Mouse (Mus musculus): ENCODE measurements at regions not wholly inside any gene's neighbourhood (a gene's known extent, or its start where the extent isn't known, plus 50 kb on each side); places are given as distances from the start of the nearest gene placed in this dataset.

- H3K4me2 ChIP-seq (ENCODE audit: low read depth, low read length) = no peak overlapping the region
- H3K9me3 ChIP-seq (ENCODE audit: low read length) = no peaks in the 10 kb centered on the region
- DNase-seq (ENCODE audit: low spot score) (no peak), ATAC-seq (0 out of 2 replicates have a peak, but pooled peaks have one; percentile 63)
- no peaks in the 10 kb centered on the region for H3K4me1 ChIP-seq (ENCODE audit: insufficient read depth, low read length)
- no peaks in the 10 kb centered on the region for H3K36me3 ChIP-seq (ENCODE audit: insufficient read depth, low read length)
- no peaks in the 10 kb centered on the region for H3K27me3 ChIP-seq (ENCODE audit: insufficient read depth, low read length)
- no peak overlapping the region for H3K27ac ChIP-seq
- 41% methylated on average over 4 of the region's 4 CpGs for WGBS
- no peak for TF ChIP-seq CTCF (IDR thresholded peaks at IDR 0.05; ENCODE audit: low read depth)
- no peak overlapping the region for H3K4me3 ChIP-seq (ENCODE audit: low read length)
- H3K9ac ChIP-seq (replicated peaks; ENCODE audit: low read length) = no peak overlapping the region
Observed at GRCm38 (mm10) chr6:107931174-107931557, 133.7 kb upstream of the Setmar start.

- H3K4me1 ChIP-seq (ENCODE audit: insufficient read depth, low read length) = no peaks in the 10 kb centered on the region
Observed at GRCm38 (mm10) chr6:107936075-107936635, 128.7 kb upstream of the Setmar start.

GRCm38 (mm10) chr6:107968694-107969093 is 96.2 kb upstream of the Setmar start:
- no peak overlapping the region for H3K27ac ChIP-seq
- H3K4me1 ChIP-seq (ENCODE audit: insufficient read depth, low read length) = no peaks in the 10 kb centered on the region
- ATAC-seq = no peak
- H3K4me2 ChIP-seq (ENCODE audit: low read depth, low read length) = no peak overlapping the region
- WGBS = 83% methylated on average over 2 of the region's 2 CpGs
- H3K27me3 ChIP-seq (ENCODE audit: insufficient read depth, low read length) = no peaks in the 10 kb centered on the region
- no peak for TF ChIP-seq CTCF (IDR thresholded peaks at IDR 0.05; ENCODE audit: low read depth)
- H3K9ac ChIP-seq (replicated peaks; ENCODE audit: low read length) = no peak overlapping the region
- H3K9me3 ChIP-seq (ENCODE audit: low read length) = no peaks in the 10 kb centered on the region
- no peak for DNase-seq (ENCODE audit: low spot score)
- no peaks in the 10 kb centered on the region for H3K36me3 ChIP-seq (ENCODE audit: insufficient read depth, low read length)
- H3K4me3 ChIP-seq (ENCODE audit: low read length) = no peak overlapping the region

More at GRCm38 (mm10) chr6:107936075-107936635, 128.7 kb upstream of the Setmar start:
- H3K4me3 ChIP-seq (ENCODE audit: low read length) = no peak overlapping the region
- no peaks in the 10 kb centered on the region for H3K27me3 ChIP-seq (ENCODE audit: insufficient read depth, low read length)
- no peak overlapping the region for H3K4me2 ChIP-seq (ENCODE audit: low read depth, low read length)
- ATAC-seq = no peak
- 86% methylated on average over 6 of the region's 6 CpGs for WGBS
- no peak overlapping the region for H3K27ac ChIP-seq
- H3K36me3 ChIP-seq (ENCODE audit: insufficient read depth, low read length) = no peaks in the 10 kb centered on the region
- H3K9me3 ChIP-seq (ENCODE audit: low read length) = no peaks in the 10 kb centered on the region
- no peak for TF ChIP-seq CTCF (IDR thresholded peaks at IDR 0.05; ENCODE audit: low read depth)
- no peak overlapping the region for H3K9ac ChIP-seq (replicated peaks; ENCODE audit: low read length)
- DNase-seq (ENCODE audit: low spot score) = no peak

DNA sequence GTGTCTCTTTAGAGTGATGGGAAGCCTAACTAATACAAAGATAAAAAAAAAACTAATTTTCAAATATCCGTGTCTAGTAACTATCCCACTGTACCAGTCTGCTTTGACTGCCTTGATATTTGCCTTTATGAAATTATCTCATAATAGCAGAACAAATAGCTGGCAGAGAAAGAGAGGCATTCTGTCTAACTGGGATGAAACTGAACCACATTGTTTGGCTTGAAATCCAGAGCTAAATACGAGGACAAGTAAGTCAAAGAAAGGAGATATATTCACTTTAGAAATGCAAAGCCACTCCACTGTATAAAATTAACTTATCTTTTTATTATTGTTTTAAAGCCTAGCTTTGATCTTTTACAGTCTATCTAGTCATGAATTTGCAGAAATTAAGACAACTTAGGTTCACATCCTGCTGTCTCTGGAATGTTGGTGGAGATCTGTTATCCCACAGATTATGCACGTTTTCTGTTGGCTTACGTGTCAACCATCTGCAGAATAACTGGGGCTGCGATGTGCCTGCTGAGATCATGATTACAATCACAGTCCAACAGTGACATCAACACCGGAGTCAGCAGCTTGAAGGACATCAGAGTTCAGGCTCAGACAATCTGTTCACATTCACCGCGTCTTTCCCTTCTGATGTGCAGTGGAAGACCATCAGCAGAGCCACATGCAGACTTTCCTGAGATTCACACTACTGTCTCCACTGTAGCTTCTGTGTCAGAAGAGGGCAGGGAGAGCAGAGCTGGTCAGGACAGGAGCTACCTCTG is 65.7 kb upstream of the Setmar start:
- Histone ChIP-seq H3K4me2 (ENCODE audit: low read depth, low read length) (no peak overlapping the region), H3K27me3 (ENCODE audit: insufficient read depth, low read length) (no peaks in the 10 kb centered on the region), H3K27ac (no peak overlapping the region), H3K4me3 (ENCODE audit: low read length) (no peak overlapping the region), H3K4me1 (ENCODE audit: insufficient read depth, low read length) (no peaks in the 10 kb centered on the region), H3K9ac (replicated peaks; ENCODE audit: low read length) (no peak overlapping the region), H3K36me3 (ENCODE audit: insufficient read depth, low read length) (no peaks in the 10 kb centered on the region), H3K9me3 (ENCODE audit: low read length) (no peaks in the 10 kb centered on the region)
- TF ChIP-seq CTCF (IDR thresholded peaks at IDR 0.05; ENCODE audit: low read depth) = no peak
- DNase-seq (ENCODE audit: low spot score) (peak; percentile 69), ATAC-seq (peak; percentile 93)
- 56% methylated on average over 8 of the region's 8 CpGs for WGBS

DNA sequence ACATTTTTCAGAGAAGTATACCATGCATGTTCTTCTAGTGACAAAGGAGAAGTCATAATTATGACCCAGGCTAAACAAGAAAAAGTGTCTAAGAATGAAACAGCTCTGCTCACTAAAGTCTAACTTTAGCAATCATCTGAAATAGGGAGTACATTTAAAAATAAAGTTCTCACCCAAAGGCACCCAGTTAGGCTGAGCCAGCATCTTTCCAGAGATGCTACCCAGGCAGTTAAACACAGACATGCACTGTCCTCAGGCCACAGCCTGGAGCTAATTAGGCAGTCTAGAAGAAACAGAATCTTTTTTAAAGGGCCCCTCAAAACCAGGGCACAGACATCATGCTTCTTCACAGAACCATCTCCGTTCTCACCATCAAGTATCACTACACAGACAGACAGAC is 61.6 kb upstream of the Setmar start:
- H3K27ac ChIP-seq = no peak overlapping the region
- no peaks in the 10 kb centered on the region for H3K36me3 ChIP-seq (ENCODE audit: insufficient read depth, low read length)
- TF ChIP-seq CTCF (IDR thresholded peaks at IDR 0.05; ENCODE audit: low read depth) = no peak
- no peak overlapping the region for H3K9ac ChIP-seq (replicated peaks; ENCODE audit: low read length)
- H3K4me2 ChIP-seq (ENCODE audit: low read depth, low read length) = no peak overlapping the region
- no peaks in the 10 kb centered on the region for H3K4me1 ChIP-seq (ENCODE audit: insufficient read depth, low read length)
- H3K4me3 ChIP-seq (ENCODE audit: low read length) = no peak overlapping the region
- H3K9me3 ChIP-seq (ENCODE audit: low read length) = no peaks in the 10 kb centered on the region
- WGBS = 82% methylated on average over 1 of the region's 1 CpGs
- ATAC-seq = no peak
- H3K27me3 ChIP-seq (ENCODE audit: insufficient read depth, low read length) = no peaks in the 10 kb centered on the region
- no peak for DNase-seq (ENCODE audit: low spot score)

GRCm38 (mm10) chr6:108008323-108008722 is 56.5 kb upstream of the Setmar start:
- no peaks in the 10 kb centered on the region for H3K4me1 ChIP-seq (ENCODE audit: insufficient read depth, low read length)
- ATAC-seq (0 out of 2 replicates have a peak, but pooled peaks have one; percentile 24), DNase-seq (ENCODE audit: low spot score) (peak; percentile 74)
- no peak overlapping the region for H3K4me2 ChIP-seq (ENCODE audit: low read depth, low read length)
- H3K4me3 ChIP-seq (ENCODE audit: low read length) = no peak overlapping the region
- WGBS = 28% methylated on average over 1 of the region's 1 CpGs
- no peaks in the 10 kb centered on the region for H3K36me3 ChIP-seq (ENCODE audit: insufficient read depth, low read length)
- no peak overlapping the region for H3K9ac ChIP-seq (replicated peaks; ENCODE audit: low read length)
- no peak overlapping the region for H3K27ac ChIP-seq
- H3K9me3 ChIP-seq (ENCODE audit: low read length) = no peaks in the 10 kb centered on the region
- TF ChIP-seq CTCF (IDR thresholded peaks at IDR 0.05; ENCODE audit: low read depth) = peak; percentile 30
- H3K27me3 ChIP-seq (ENCODE audit: insufficient read depth, low read length) = no peaks in the 10 kb centered on the region

All from hindbrain, postnatal 0 days (tissue).